Mouse (Mus musculus): ENCODE measurements at regions not wholly inside any gene's neighbourhood (a gene's known extent, or its start where the extent isn't known, plus 50 kb on each side); places are given as distances from the start of the nearest gene placed in this dataset.

- WGBS: 68% methylated on average over 3 of the region's 3 CpGs
- H3K27me3 ChIP-seq (ENCODE audit: control insufficient read depth, insufficient read depth, low read length): no peaks in the 10 kb centered on the region
- H3K9me3 ChIP-seq (ENCODE audit: control insufficient read depth, low read length): no peaks in the 10 kb centered on the region
- no peak overlapping the region for H3K4me3 ChIP-seq (replicated peaks; ENCODE audit: low read depth, low read length)
- H3K4me2 ChIP-seq (ENCODE audit: low read length): no peak overlapping the region
- no peaks in the 10 kb centered on the region for H3K4me1 ChIP-seq (ENCODE audit: control insufficient read depth, insufficient read depth, low read length)
- H3K27ac ChIP-seq (replicated peaks; ENCODE audit: low read depth, low read length): no peak overlapping the region
- H3K9ac ChIP-seq (replicated peaks; ENCODE audit: low read length): no peak overlapping the region
- no peaks in the 10 kb centered on the region for H3K36me3 ChIP-seq (ENCODE audit: control insufficient read depth, insufficient read depth, low read length)
- ATAC-seq (ENCODE audit: low FRiP score, low TSS enrichment): no peak
- DNase-seq: peak; percentile 15
Measured at GRCm38 (mm10) chr11:32961600-32961999, 137.2 kb upstream of the Smim23 start.

- Histone ChIP-seq H3K27ac (replicated peaks; ENCODE audit: low read depth, low read length) (no peak overlapping the region), H3K36me3 (ENCODE audit: control insufficient read depth, insufficient read depth, low read length) (no peaks in the 10 kb centered on the region), H3K9me3 (ENCODE audit: control insufficient read depth, low read length) (no peaks in the 10 kb centered on the region), H3K4me3 (replicated peaks; ENCODE audit: low read depth, low read length) (no peak overlapping the region), H3K4me1 (ENCODE audit: control insufficient read depth, insufficient read depth, low read length) (no peaks in the 10 kb centered on the region), H3K27me3 (ENCODE audit: control insufficient read depth, insufficient read depth, low read length) (no peaks in the 10 kb centered on the region), H3K9ac (replicated peaks; ENCODE audit: low read length) (no peak overlapping the region), H3K4me2 (ENCODE audit: low read length) (no peak overlapping the region)
- ATAC-seq (ENCODE audit: low FRiP score, low TSS enrichment) (no peak), DNase-seq (no peak)
- 77% methylated on average over 5 of the region's 5 CpGs for WGBS
Measured at GRCm38 (mm10) chr11:32958961-32959360, 134.6 kb upstream of the Smim23 start.

GRCm38 (mm10) chr11:32956993-32957392, 132.6 kb upstream of the Smim23 start:
- Histone ChIP-seq H3K9me3 (ENCODE audit: control insufficient read depth, low read length) (no peaks in the 10 kb centered on the region), H3K4me2 (ENCODE audit: low read length) (no peak overlapping the region), H3K27me3 (ENCODE audit: control insufficient read depth, insufficient read depth, low read length) (no peaks in the 10 kb centered on the region), H3K36me3 (ENCODE audit: control insufficient read depth, insufficient read depth, low read length) (no peaks in the 10 kb centered on the region), H3K9ac (replicated peaks; ENCODE audit: low read length) (no peak overlapping the region), H3K4me1 (ENCODE audit: control insufficient read depth, insufficient read depth, low read length) (no peaks in the 10 kb centered on the region), H3K27ac (replicated peaks; ENCODE audit: low read depth, low read length) (no peak overlapping the region), H3K4me3 (replicated peaks; ENCODE audit: low read depth, low read length) (no peak overlapping the region)
- DNase-seq: peak; percentile 57
- ATAC-seq (ENCODE audit: low FRiP score, low TSS enrichment): no peak
- 35% methylated on average over 7 of the region's 7 CpGs for WGBS

- no peak overlapping the region for H3K4me3 ChIP-seq (replicated peaks; ENCODE audit: low read depth, low read length)
- H3K4me1 ChIP-seq (ENCODE audit: control insufficient read depth, insufficient read depth, low read length): no peaks in the 10 kb centered on the region
- no peaks in the 10 kb centered on the region for H3K36me3 ChIP-seq (ENCODE audit: control insufficient read depth, insufficient read depth, low read length)
- H3K9me3 ChIP-seq (ENCODE audit: control insufficient read depth, low read length): no peaks in the 10 kb centered on the region
- no peak overlapping the region for H3K27ac ChIP-seq (replicated peaks; ENCODE audit: low read depth, low read length)
- no peak overlapping the region for H3K9ac ChIP-seq (replicated peaks; ENCODE audit: low read length)
- ATAC-seq (ENCODE audit: low FRiP score, low TSS enrichment): no peak
- no peaks in the 10 kb centered on the region for H3K27me3 ChIP-seq (ENCODE audit: control insufficient read depth, insufficient read depth, low read length)
- DNase-seq: no peak
- no peak overlapping the region for H3K4me2 ChIP-seq (ENCODE audit: low read length)
Measured at GRCm38 (mm10) chr11:32952271-32952670, 127.9 kb upstream of the Smim23 start.

- Histone ChIP-seq H3K4me3 (replicated peaks; ENCODE audit: low read depth, low read length) (no peak overlapping the region), H3K9ac (replicated peaks; ENCODE audit: low read length) (no peak overlapping the region), H3K9me3 (ENCODE audit: control insufficient read depth, low read length) (no peaks in the 10 kb centered on the region), H3K36me3 (ENCODE audit: control insufficient read depth, insufficient read depth, low read length) (no peaks in the 10 kb centered on the region), H3K27me3 (ENCODE audit: control insufficient read depth, insufficient read depth, low read length) (no peaks in the 10 kb centered on the region), H3K4me1 (ENCODE audit: control insufficient read depth, insufficient read depth, low read length) (no peaks in the 10 kb centered on the region), H3K27ac (replicated peaks; ENCODE audit: low read depth, low read length) (no peak overlapping the region), H3K4me2 (ENCODE audit: low read length) (no peak overlapping the region)
- DNase-seq (no peak), ATAC-seq (ENCODE audit: low FRiP score, low TSS enrichment) (no peak)
- WGBS: 78% methylated on average over 4 of the region's 4 CpGs
Measured at GRCm38 (mm10) chr11:32948132-32948531, 123.7 kb upstream of the Smim23 start.

- DNase-seq (no peak), ATAC-seq (ENCODE audit: low FRiP score, low TSS enrichment) (no peak)
- H3K27me3 ChIP-seq (ENCODE audit: control insufficient read depth, insufficient read depth, low read length): no peaks in the 10 kb centered on the region
- H3K9ac ChIP-seq (replicated peaks; ENCODE audit: low read length): no peak overlapping the region
- H3K4me1 ChIP-seq (ENCODE audit: control insufficient read depth, insufficient read depth, low read length): 0 out of 2 replicates have a peak, but pooled peaks cover 2% of the 10 kb centered on the region
- H3K27ac ChIP-seq (replicated peaks; ENCODE audit: low read depth, low read length): no peak overlapping the region
- H3K36me3 ChIP-seq (ENCODE audit: control insufficient read depth, insufficient read depth, low read length): no peaks in the 10 kb centered on the region
- no peak overlapping the region for H3K4me2 ChIP-seq (ENCODE audit: low read length)
- no peaks in the 10 kb centered on the region for H3K9me3 ChIP-seq (ENCODE audit: control insufficient read depth, low read length)
- WGBS: 91% methylated on average over 3 of the region's 3 CpGs
- H3K4me3 ChIP-seq (replicated peaks; ENCODE audit: low read depth, low read length): no peak overlapping the region
Measured at GRCm38 (mm10) chr11:32946481-32947001, 122.1 kb upstream of the Smim23 start.

GRCm38 (mm10) chr11:32945071-32945470, 120.7 kb upstream of the Smim23 start:
- Histone ChIP-seq H3K36me3 (ENCODE audit: control insufficient read depth, insufficient read depth, low read length) (no peaks in the 10 kb centered on the region), H3K4me2 (ENCODE audit: low read length) (no peak overlapping the region), H3K27me3 (ENCODE audit: control insufficient read depth, insufficient read depth, low read length) (no peaks in the 10 kb centered on the region), H3K9me3 (ENCODE audit: control insufficient read depth, low read length) (no peaks in the 10 kb centered on the region), H3K4me3 (replicated peaks; ENCODE audit: low read depth, low read length) (no peak overlapping the region), H3K9ac (replicated peaks; ENCODE audit: low read length) (no peak overlapping the region), H3K4me1 (ENCODE audit: control insufficient read depth, insufficient read depth, low read length) (0 out of 2 replicates have a peak, but pooled peaks cover 2% of the 10 kb centered on the region), H3K27ac (replicated peaks; ENCODE audit: low read depth, low read length) (no peak overlapping the region)
- DNase-seq (no peak), ATAC-seq (ENCODE audit: low FRiP score, low TSS enrichment) (no peak)
- WGBS: 89% methylated on average over 2 of the region's 2 CpGs

GRCm38 (mm10) chr11:32941331-32942009, 117.1 kb upstream of the Smim23 start:
- Histone ChIP-seq H3K4me3 (replicated peaks; ENCODE audit: low read depth, low read length) (no peak overlapping the region), H3K27ac (replicated peaks; ENCODE audit: low read depth, low read length) (0 out of 2 replicates have a peak overlapping the region, but pooled peaks have one; percentile 6), H3K4me2 (ENCODE audit: low read length) (no peak overlapping the region), H3K9me3 (ENCODE audit: control insufficient read depth, low read length) (no peaks in the 10 kb centered on the region), H3K36me3 (ENCODE audit: control insufficient read depth, insufficient read depth, low read length) (no peaks in the 10 kb centered on the region), H3K4me1 (ENCODE audit: control insufficient read depth, insufficient read depth, low read length) (0 out of 2 replicates have a peak, but pooled peaks cover 2% of the 10 kb centered on the region), H3K27me3 (ENCODE audit: control insufficient read depth, insufficient read depth, low read length) (no peaks in the 10 kb centered on the region), H3K9ac (replicated peaks; ENCODE audit: low read length) (no peak overlapping the region)
- DNase-seq (no peak), ATAC-seq (ENCODE audit: low FRiP score, low TSS enrichment) (no peak; the same call in 1 of the 2 replicates)
- 74% methylated on average over 5 of the region's 5 CpGs for WGBS

GRCm38 (mm10) chr11:32939102-32939501, 114.7 kb upstream of the Smim23 start:
- no peak for DNase-seq
- H3K9ac ChIP-seq (replicated peaks; ENCODE audit: low read length): no peak overlapping the region
- no peak overlapping the region for H3K4me2 ChIP-seq (ENCODE audit: low read length)
- no peaks in the 10 kb centered on the region for H3K9me3 ChIP-seq (ENCODE audit: control insufficient read depth, low read length)
- H3K4me1 ChIP-seq (ENCODE audit: control insufficient read depth, insufficient read depth, low read length): 0 out of 2 replicates have a peak, but pooled peaks cover 2% of the 10 kb centered on the region
- H3K27me3 ChIP-seq (ENCODE audit: control insufficient read depth, insufficient read depth, low read length): no peaks in the 10 kb centered on the region
- no peak for ATAC-seq (ENCODE audit: low FRiP score, low TSS enrichment)
- no peak overlapping the region for H3K4me3 ChIP-seq (replicated peaks; ENCODE audit: low read depth, low read length)
- H3K27ac ChIP-seq (replicated peaks; ENCODE audit: low read depth, low read length): no peak overlapping the region
- 94% methylated on average over 1 of the region's 1 CpGs for WGBS
- H3K36me3 ChIP-seq (ENCODE audit: control insufficient read depth, insufficient read depth, low read length): no peaks in the 10 kb centered on the region

All from midbrain, embryonic 14.5 days (tissue).